Mouse (Mus musculus): ENCODE data around the gene Fam117a. TPM values are rescaled to one million over a fixed set of nuclear protein-coding genes. Genes with fewer than 3 reads are reported as not detected.

Gene Fam117a
- 14.1 and 15.0 TPM in 2 replicates for polyA plus RNA-seq (2014; fragmentation: Nextera tagmentation; extraction: Ambion mirVana)

DNA sequence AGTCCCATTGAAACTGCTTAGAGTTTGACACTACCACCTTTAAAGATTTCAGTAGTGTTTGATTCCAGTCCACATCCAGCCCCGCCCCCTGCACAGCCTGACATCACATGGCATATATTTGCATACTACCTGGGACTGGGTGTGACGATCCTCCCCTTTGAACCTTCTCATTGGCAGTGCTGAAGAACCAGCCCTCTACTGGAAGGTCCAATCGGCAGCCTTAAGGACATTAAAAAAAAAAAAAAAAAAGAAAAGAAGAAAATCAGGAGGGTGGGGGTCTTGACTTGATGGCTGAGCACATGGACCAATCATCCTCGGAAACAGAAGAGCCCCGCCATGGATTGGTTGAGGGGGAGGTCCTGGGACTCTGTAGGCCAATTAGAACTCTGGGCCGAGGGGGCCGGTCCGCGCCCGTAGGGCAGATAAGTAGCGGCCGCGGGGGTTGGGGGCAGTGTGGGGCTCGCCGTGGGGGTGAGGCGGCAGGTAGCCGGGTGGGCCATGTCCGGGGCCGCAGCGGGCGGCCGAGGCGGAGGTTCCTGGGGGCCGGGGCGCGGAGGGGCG is at the start of gene Fam117a:
TSS of gene Fam117a (plus strand) at position 451 of the 561 bp plus-strand sequence.
- peak within 1 kb of the TSS; percentile 68 for H3K4me2 ChIP-seq (ENCODE audit: low read depth, low read length)
- H3K27ac ChIP-seq (replicated peaks; ENCODE audit: low read depth, low read length): peak within 1 kb of the TSS; percentile 43
- H3K4me3 ChIP-seq (ENCODE audit: low read depth, low read length): peak within 1 kb of the TSS; percentile 94
- ATAC-seq (replicated peaks; ENCODE audit: insufficient number of reproducible peaks, low FRiP score, low TSS enrichment, low read depth) (peak; percentile 97), DNase-seq (ENCODE audit: low spot score) (peak; percentile 94)
- H3K9ac ChIP-seq (replicated peaks; ENCODE audit: low read length): peak within 1 kb of the TSS; percentile 84
- no peaks in the 10 kb centered on the region for H3K27me3 ChIP-seq (ENCODE audit: control insufficient read depth, insufficient read depth, low read length)
- 1% methylated on average over 15 of the region's 27 CpGs for WGBS
- no peaks in the 10 kb centered on the region; the same call in 1 of the 2 replicates for H3K4me1 ChIP-seq (ENCODE audit: control insufficient read depth, insufficient read depth, low read length)
- no peaks in the 10 kb centered on the region for H3K36me3 ChIP-seq (replicated peaks; ENCODE audit: control insufficient read depth, insufficient read depth, low read depth, low read length)
- H3K9me3 ChIP-seq (replicated peaks; ENCODE audit: control insufficient read depth, low read length): no peaks in the 10 kb centered on the region

DNA sequence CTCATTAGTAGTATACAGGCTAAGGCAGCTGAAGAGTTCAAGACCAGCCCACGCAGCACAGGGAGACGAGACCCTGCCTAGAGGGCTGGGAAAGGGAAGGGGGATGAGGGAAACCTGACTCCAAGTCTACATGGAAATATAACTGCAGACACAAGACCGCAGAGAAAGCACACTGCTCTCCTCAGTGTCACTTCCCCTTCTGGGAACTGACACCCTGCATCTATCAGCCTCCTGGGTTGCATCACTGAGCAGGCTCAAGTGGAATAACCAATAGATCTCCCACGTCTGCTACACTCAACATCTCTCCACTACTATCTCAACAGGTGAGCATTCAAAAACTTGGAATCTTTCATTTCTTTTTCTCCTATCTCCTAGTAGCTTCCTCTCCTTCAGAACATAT is 44.8 kb upstream of the Fam117a start:
- no peaks in the 10 kb centered on the region for H3K9me3 ChIP-seq (replicated peaks; ENCODE audit: control insufficient read depth, low read length)
- peaks cover 10% of the 10 kb centered on the region; the same call in 1 of the 2 replicates for H3K36me3 ChIP-seq (replicated peaks; ENCODE audit: control insufficient read depth, insufficient read depth, low read depth, low read length)
- WGBS: 83% methylated on average over 4 of the region's 4 CpGs

DNA sequence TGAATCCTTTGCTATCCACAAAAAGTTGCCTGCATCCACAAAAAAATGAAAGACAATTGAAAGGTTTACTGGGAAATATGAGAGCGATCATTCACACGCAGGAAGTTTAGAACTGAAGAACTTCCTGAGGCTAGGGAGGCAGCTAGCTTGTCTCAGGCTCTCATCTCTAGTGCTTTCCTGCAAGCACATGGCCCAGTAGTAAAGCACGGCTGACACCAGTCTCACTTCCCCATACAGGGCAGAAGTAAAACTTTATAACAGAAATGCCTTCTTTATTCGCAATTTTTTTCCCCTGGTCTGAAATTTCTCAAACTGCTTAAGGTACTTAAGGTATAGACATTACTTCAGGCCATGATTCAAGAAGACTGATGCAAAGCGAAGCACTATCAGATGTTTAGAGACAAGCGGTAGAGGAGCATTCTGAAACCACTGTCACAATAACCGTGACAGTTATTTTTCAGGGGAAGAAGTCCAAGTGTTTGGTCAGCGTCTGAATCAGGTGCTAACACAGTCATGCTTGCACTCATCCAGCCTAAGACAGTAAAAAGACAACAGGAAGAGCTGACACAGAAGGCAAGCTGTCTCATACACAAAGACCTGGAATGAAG is 43.7 kb upstream of the Fam117a start:
- Histone ChIP-seq H3K4me1 (ENCODE audit: control insufficient read depth, insufficient read depth, low read length) (no peaks in the 10 kb centered on the region), H3K4me2 (ENCODE audit: low read depth, low read length) (no peak overlapping the region), H3K9ac (replicated peaks; ENCODE audit: low read length) (no peak overlapping the region), H3K27ac (replicated peaks; ENCODE audit: low read depth, low read length) (no peak overlapping the region), H3K4me3 (ENCODE audit: low read depth, low read length) (no peak overlapping the region), H3K36me3 (replicated peaks; ENCODE audit: control insufficient read depth, insufficient read depth, low read depth, low read length) (peaks cover 10% of the 10 kb centered on the region; the same call in 1 of the 2 replicates), H3K9me3 (replicated peaks; ENCODE audit: control insufficient read depth, low read length) (no peaks in the 10 kb centered on the region), H3K27me3 (ENCODE audit: control insufficient read depth, insufficient read depth, low read length) (no peaks in the 10 kb centered on the region)
- DNase-seq (ENCODE audit: low spot score) (no peak), ATAC-seq (replicated peaks; ENCODE audit: insufficient number of reproducible peaks, low FRiP score, low TSS enrichment, low read depth) (no peak)
- 94% methylated on average over 8 of the region's 8 CpGs for WGBS

More for the DNA sequence above, 44.8 kb upstream of the Fam117a start:
- no peak overlapping the region for H3K4me2 ChIP-seq (ENCODE audit: low read depth, low read length)
- no peak overlapping the region for H3K27ac ChIP-seq (replicated peaks; ENCODE audit: low read depth, low read length)
- H3K4me1 ChIP-seq (ENCODE audit: control insufficient read depth, insufficient read depth, low read length): no peaks in the 10 kb centered on the region
- no peak overlapping the region for H3K9ac ChIP-seq (replicated peaks; ENCODE audit: low read length)
- ATAC-seq (replicated peaks; ENCODE audit: insufficient number of reproducible peaks, low FRiP score, low TSS enrichment, low read depth): no peak
- no peaks in the 10 kb centered on the region for H3K27me3 ChIP-seq (ENCODE audit: control insufficient read depth, insufficient read depth, low read length)
- DNase-seq (ENCODE audit: low spot score): no peak
- H3K4me3 ChIP-seq (ENCODE audit: low read depth, low read length): no peak overlapping the region

DNA sequence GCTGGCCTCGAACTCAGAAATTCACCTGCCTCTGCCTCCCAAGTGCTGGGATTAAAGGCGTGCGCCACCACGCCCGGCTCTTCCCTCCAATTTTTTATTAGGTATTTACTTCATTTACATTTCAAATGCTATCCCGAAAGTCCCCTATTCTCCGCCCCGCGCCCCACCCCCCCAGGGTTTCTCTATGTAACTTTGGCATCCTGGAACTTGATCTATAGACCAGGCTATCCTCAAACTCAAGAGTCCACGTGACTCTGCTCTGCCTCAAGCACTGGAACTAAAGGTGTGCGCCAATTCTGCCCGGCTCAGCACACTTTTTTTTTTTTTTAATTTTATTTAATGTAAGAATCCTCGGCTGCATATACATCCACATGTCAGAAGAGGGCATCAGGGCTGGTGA is 41.1 kb upstream of the Fam117a start:
- no peak overlapping the region for H3K27ac ChIP-seq (replicated peaks; ENCODE audit: low read depth, low read length)
- ATAC-seq (replicated peaks; ENCODE audit: insufficient number of reproducible peaks, low FRiP score, low TSS enrichment, low read depth) (no peak), DNase-seq (ENCODE audit: low spot score) (no peak)
- H3K9me3 ChIP-seq (replicated peaks; ENCODE audit: control insufficient read depth, low read length): no peaks in the 10 kb centered on the region
- H3K36me3 ChIP-seq (replicated peaks; ENCODE audit: control insufficient read depth, insufficient read depth, low read depth, low read length): peaks cover 17% of the 10 kb centered on the region
- H3K4me3 ChIP-seq (ENCODE audit: low read depth, low read length): no peak overlapping the region
- H3K9ac ChIP-seq (replicated peaks; ENCODE audit: low read length): no peak overlapping the region
- no peaks in the 10 kb centered on the region for H3K27me3 ChIP-seq (ENCODE audit: control insufficient read depth, insufficient read depth, low read length)
- no peaks in the 10 kb centered on the region for H3K4me1 ChIP-seq (ENCODE audit: control insufficient read depth, insufficient read depth, low read length)
- no peak overlapping the region for H3K4me2 ChIP-seq (ENCODE audit: low read depth, low read length)
- WGBS: 96% methylated on average over 13 of the region's 13 CpGs

DNA sequence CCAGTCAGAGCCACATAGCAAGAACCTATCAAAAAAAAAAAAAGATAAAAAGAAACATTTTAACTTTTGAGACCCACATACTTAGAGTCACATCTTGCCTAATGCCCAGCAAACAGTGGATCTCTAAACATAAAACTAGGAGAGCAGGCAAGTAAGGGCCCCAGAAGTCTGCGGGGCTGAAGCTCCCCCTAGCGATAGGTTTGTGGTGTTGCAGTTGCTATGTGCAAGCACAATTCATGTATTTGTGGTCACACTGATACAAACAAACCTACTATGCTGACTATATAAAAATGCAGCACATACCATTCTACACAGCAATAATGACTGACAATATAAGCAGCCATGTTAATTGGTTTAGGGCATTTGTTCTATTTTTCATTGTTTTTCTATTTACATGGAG is 38.7 kb upstream of the Fam117a start:
- DNase-seq (ENCODE audit: low spot score): peak; percentile 68
- WGBS: 32% methylated on average over 2 of the region's 2 CpGs

DNA sequence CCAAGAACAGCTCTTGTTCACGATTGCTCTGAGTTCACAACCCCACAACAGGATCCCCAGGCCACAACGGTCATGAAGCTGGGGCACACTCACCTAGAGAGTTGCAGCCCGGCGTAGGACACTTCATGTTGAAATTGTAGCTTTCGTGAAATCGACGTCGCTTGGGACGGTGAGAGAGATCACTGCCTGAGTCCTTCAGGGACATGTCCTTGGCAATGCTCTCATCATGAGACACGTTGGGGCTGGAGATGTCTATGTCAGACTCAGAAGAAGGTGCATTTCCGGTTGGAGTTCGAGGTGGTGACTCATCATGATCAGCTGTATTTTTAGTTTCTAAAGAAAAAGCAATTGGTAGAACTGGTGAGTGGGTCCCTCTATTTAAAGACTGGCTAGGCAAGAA is 36.9 kb upstream of the Fam117a start:
- no peaks in the 10 kb centered on the region for H3K4me1 ChIP-seq (ENCODE audit: control insufficient read depth, insufficient read depth, low read length)
- no peaks in the 10 kb centered on the region for H3K9me3 ChIP-seq (replicated peaks; ENCODE audit: control insufficient read depth, low read length)
- DNase-seq (ENCODE audit: low spot score): no peak
- H3K9ac ChIP-seq (replicated peaks; ENCODE audit: low read length): no peak overlapping the region
- no peak overlapping the region for H3K27ac ChIP-seq (replicated peaks; ENCODE audit: low read depth, low read length)
- no peaks in the 10 kb centered on the region for H3K27me3 ChIP-seq (ENCODE audit: control insufficient read depth, insufficient read depth, low read length)
- H3K36me3 ChIP-seq (replicated peaks; ENCODE audit: control insufficient read depth, insufficient read depth, low read depth, low read length): peaks cover 14% of the 10 kb centered on the region
- H3K4me2 ChIP-seq (ENCODE audit: low read depth, low read length): no peak overlapping the region
- no peak for ATAC-seq (replicated peaks; ENCODE audit: insufficient number of reproducible peaks, low FRiP score, low TSS enrichment, low read depth)
- 95% methylated on average over 12 of the region's 12 CpGs for WGBS
- H3K4me3 ChIP-seq (ENCODE audit: low read depth, low read length): no peak overlapping the region

More for the DNA sequence above, 38.7 kb upstream of the Fam117a start:
- Histone ChIP-seq H3K36me3 (replicated peaks; ENCODE audit: control insufficient read depth, insufficient read depth, low read depth, low read length) (peaks cover 16% of the 10 kb centered on the region), H3K9me3 (replicated peaks; ENCODE audit: control insufficient read depth, low read length) (no peaks in the 10 kb centered on the region), H3K9ac (replicated peaks; ENCODE audit: low read length) (no peak overlapping the region), H3K27ac (replicated peaks; ENCODE audit: low read depth, low read length) (no peak overlapping the region), H3K4me1 (ENCODE audit: control insufficient read depth, insufficient read depth, low read length) (no peaks in the 10 kb centered on the region), H3K27me3 (ENCODE audit: control insufficient read depth, insufficient read depth, low read length) (no peaks in the 10 kb centered on the region), H3K4me2 (ENCODE audit: low read depth, low read length) (no peak overlapping the region), H3K4me3 (ENCODE audit: low read depth, low read length) (no peak overlapping the region)
- ATAC-seq (replicated peaks; ENCODE audit: insufficient number of reproducible peaks, low FRiP score, low TSS enrichment, low read depth): no peak

DNA sequence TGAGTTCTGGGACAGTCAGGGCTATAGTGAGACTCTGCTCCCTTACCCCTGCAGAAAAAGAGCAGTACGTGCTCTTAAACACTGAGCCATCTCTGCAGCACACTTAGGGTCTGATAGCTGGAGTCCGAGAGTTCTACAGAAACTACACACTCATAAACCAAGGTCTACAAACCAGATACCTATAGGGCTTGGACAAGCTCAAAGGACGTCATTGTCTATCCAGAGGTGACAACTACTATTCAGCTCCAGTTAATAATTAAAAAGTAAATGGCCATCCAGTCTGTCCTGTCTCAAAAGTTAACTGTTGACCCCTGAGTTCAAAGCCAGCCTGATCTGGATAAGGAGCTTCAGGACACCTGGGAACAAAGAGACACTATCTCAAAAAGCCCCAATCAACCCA is 35.0 kb upstream of the Fam117a start:
- Histone ChIP-seq H3K4me2 (ENCODE audit: low read depth, low read length) (no peak overlapping the region), H3K4me1 (ENCODE audit: control insufficient read depth, insufficient read depth, low read length) (no peaks in the 10 kb centered on the region), H3K9me3 (replicated peaks; ENCODE audit: control insufficient read depth, low read length) (no peaks in the 10 kb centered on the region), H3K4me3 (ENCODE audit: low read depth, low read length) (no peak overlapping the region), H3K36me3 (replicated peaks; ENCODE audit: control insufficient read depth, insufficient read depth, low read depth, low read length) (peaks cover 14% of the 10 kb centered on the region), H3K9ac (replicated peaks; ENCODE audit: low read length) (no peak overlapping the region), H3K27ac (replicated peaks; ENCODE audit: low read depth, low read length) (no peak overlapping the region), H3K27me3 (ENCODE audit: control insufficient read depth, insufficient read depth, low read length) (no peaks in the 10 kb centered on the region)
- 92% methylated on average over 3 of the region's 3 CpGs for WGBS
- ATAC-seq (replicated peaks; ENCODE audit: insufficient number of reproducible peaks, low FRiP score, low TSS enrichment, low read depth) (no peak), DNase-seq (ENCODE audit: low spot score) (no peak)

DNA sequence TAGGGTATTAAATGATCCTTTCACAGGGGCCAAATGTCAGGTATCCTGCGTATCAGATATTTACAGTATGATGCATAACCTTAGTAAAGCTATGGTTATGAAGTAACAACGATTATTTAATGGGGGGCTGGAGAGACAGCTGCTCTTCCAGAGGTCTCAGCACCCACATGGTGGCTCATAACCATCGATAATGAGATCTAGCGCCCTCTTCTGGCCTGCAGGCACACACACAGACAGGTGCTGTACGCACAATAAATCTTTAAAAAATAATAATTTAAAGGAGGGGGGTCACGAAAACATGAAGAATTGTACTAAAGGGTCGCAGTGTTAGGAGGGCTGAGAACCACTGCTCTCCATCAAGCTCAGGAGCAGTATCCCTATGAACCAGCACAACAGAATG is 31.2 kb upstream of the Fam117a start:
- H3K4me3 ChIP-seq (ENCODE audit: low read depth, low read length): no peak overlapping the region
- ATAC-seq (replicated peaks; ENCODE audit: insufficient number of reproducible peaks, low FRiP score, low TSS enrichment, low read depth) (no peak), DNase-seq (ENCODE audit: low spot score) (no peak)
- WGBS: 89% methylated on average over 7 of the region's 7 CpGs
- H3K27ac ChIP-seq (replicated peaks; ENCODE audit: low read depth, low read length): no peak overlapping the region
- no peaks in the 10 kb centered on the region for H3K9me3 ChIP-seq (replicated peaks; ENCODE audit: control insufficient read depth, low read length)
- H3K27me3 ChIP-seq (ENCODE audit: control insufficient read depth, insufficient read depth, low read length): no peaks in the 10 kb centered on the region
- H3K36me3 ChIP-seq (replicated peaks; ENCODE audit: control insufficient read depth, insufficient read depth, low read depth, low read length): peaks cover 3% of the 10 kb centered on the region
- no peak overlapping the region for H3K9ac ChIP-seq (replicated peaks; ENCODE audit: low read length)
- no peaks in the 10 kb centered on the region for H3K4me1 ChIP-seq (ENCODE audit: control insufficient read depth, insufficient read depth, low read length)
- no peak overlapping the region for H3K4me2 ChIP-seq (ENCODE audit: low read depth, low read length)
